Mouse (Mus musculus): ENCODE data around the gene Spata5. TPM values are rescaled to one million over a fixed set of nuclear protein-coding genes. Genes with fewer than 3 reads are reported as not detected.

Gene Spata5
- 10 to 100 TPM; 21.1 to 21.5 TPM for total RNA-seq (2021)

DNA sequence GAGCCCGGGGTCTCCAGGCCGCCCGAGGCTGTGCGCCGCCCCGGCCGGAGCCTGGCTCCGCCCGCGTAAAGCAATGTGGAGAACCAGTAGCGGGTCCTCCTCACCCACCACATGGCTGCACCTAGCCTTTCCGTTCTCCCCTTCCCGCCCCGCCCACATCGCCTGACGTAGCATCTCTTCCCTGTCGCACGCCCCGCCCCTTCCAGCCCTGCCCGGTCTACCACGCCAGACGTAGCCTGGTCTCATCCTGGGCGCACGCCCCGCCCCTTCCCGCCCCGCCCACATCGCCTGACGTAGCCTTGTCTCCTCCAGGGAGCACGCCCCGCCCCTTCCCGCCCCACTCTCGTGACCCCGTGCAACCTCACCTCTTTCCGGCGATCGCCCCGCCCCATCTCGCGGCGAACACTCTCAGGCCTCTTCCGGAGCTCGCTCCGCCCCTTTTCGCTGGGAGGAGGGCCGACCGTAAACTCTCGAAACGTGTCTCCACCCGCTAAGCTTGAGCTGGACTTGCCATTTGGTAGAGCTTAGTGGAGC is at the start of gene Spata5:
Gene Spata5, plus strand, starts transcription at position 439 of the 534 bp plus-strand sequence.
- DNase-seq (ENCODE audit: low spot score in 2 of 2), result peak; percentile 93 to 99
- intact Hi-C loops (cut with DNase I), result loop anchor here (2.0 to 10.0 kb wide), 2 partner anchors 107 to 785 kb away; partner anchors contain the start of genes Bbs12 and Cetn4

DNA sequence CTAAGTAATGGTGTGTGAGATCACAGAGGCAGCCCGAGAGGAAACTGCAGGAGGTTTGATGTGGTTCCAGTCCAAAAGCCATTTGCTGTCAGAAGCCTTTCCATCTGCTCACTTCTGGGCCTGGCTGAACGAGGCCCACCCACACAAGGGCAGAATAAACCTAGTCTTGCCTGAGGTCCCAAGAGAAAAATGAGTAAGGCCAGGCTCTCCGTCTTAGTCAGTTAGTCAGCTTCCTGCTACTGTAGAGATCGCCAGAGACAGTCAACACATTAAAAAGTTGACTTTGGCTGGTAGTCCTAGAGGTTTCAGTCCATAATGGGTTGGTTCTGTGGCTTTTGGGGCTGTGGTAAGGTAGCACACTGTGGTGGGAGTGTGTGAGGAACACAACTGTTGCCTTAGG is 49.3 kb upstream of the Spata5 start:
- no peak for DNase-seq (ENCODE audit: low spot score in 2 of 2)
- intact Hi-C loops (cut with DNase I), result no loop called here

DNA sequence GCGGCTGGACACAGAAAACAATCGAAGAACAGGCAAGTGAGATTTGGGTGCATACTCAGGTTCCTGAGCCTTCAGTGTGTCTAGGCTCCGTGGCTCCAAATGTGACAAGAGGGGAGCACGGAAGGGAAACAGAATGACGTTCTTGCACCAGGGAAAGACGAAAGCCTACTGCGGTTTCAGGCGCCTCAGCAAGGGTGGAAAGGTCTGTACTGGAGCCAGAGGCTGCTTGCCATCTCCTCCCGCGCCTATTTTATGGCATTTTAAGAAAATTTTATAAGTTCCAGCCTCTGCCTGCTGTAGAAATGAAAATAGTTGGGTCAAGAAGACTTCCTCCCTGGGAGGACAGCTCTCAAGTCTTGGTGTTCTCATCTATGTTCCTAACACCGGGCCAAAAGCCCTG is 46.0 kb upstream of the Spata5 start:
- DNase-seq (ENCODE audit: low spot score in 2 of 2), result no peak
- intact Hi-C loops (cut with DNase I), result no loop called here

GRCm38 (mm10) chr3:37377926-37378325 is 41.8 kb upstream of the Spata5 start:
- intact Hi-C loops (cut with DNase I), result no loop called here
- DNase-seq (ENCODE audit: low spot score in 2 of 2), result no peak

DNA sequence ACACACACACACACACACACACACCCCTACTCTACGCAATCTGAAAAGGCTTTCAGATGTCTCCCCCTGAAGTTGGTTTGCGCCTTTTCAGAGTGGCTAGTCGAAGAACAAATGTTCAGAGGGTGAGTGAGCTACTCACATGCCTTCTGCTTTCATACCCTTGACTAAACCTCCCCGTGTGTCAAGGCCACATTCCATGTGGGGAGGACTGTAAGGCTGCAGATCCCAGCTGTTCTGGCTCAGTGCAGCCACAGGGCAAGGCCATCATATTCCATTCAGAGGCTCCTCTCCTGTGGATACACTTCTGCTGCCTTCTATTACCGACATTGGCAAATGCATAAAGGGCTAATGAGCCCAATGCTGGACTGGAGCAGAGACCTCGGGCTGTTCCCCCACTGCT is 41.3 kb upstream of the Spata5 start:
- intact Hi-C loops (cut with DNase I), result no loop called here
- DNase-seq (ENCODE audit: low spot score in 2 of 2), result no peak

DNA sequence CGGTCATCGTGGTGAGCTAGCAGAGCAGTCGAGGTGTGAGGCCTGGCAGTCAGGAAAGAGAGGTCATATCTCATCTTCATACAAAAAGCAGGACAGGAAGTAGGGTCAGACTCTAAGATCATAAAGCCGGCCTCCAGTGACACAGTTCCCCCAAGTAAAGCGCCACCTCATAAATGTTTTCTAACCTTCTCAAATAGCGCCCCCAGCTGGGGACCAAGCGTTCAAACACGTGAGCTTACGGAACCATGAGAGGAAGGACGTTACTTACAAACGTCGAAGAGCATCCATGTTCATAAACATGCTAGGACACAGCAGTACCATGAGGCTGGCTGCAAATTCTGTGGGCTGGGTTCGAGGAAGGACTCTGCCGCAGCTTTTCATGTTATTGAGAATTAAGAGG is 40.5 kb upstream of the Spata5 start:
- DNase-seq (ENCODE audit: low spot score in 2 of 2), result no peak
- intact Hi-C loops (cut with DNase I), result no loop called here

DNA sequence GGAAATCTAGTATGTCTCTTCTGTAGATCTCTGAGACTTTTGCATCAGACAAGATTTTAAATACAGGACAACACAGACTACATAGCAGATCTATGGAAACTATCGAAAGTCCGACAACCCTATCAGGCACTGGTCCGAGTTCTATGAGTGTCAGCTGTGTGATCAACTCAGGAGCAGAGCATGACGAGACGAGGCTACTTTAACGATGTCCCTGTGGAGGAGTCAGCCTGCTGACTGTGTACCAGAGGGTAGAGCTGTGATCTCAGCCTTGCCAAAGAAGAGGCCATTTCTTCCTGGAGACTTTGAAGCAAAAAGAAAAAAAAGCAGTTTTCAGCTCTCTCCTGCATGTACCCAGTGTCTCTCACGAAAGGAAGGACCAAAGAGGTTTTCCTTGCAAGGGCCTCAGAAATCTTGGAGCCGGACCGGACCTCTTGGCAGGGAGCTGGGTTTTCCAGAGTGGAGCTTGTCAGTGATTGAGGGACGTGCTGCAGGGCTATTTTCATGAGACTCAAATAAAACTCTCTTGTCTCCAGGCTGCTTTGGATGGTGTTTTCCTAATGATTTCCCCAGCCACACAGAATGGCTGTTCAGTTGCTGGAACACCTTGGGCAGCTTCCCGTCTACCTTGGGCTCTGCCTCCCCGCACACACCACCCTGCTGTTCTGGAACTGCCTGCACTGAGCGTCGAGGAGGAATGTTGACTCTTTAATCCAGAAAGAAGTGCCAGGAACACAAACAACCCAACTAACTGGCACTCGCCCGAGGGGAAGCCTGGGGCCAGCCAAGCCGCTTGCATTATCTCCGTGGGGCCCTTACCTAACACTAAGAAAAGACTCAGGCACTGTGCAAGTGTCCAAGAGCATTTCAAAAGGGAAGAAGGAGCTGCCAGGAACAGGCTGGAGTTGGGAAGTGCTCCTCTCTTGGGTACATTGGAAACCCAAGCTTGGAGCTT is 39.5 kb upstream of the Spata5 start:
- intact Hi-C loops (cut with DNase I), result no loop called here
- DNase-seq (ENCODE audit: low spot score in 2 of 2), result peak in 1 of 2 experiments; percentile 7

- DNase-seq (ENCODE audit: low spot score in 2 of 2), result no peak
- intact Hi-C loops (cut with DNase I), result no loop called here
Measured at GRCm38 (mm10) chr3:37381457-37381856, 38.2 kb upstream of the Spata5 start.

GRCm38 (mm10) chr3:37383096-37383765 is 36.5 kb upstream of the Spata5 start:
- intact Hi-C loops (cut with DNase I), result no loop called here
- no peak for DNase-seq (ENCODE audit: low spot score in 2 of 2)

DNA sequence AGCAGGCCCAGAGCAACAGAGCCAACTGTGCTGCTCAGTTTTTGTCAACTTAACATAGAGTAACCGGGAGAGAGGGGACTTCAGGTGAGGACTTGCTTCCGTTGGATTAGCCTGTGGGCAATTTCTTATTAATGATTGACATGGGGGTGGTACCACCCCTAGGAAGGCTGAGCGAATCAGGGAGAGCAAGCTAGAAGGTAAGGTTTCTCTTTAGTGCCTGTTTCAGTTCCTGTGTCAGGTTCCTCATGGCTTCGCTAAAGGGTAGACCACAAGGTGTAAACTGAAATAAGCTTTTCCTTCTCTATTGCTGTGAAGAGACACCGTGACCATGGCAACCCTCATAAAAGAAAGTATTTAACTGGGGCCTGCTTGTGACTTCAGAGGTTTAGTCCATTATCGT is 32.4 kb upstream of the Spata5 start:
- intact Hi-C loops (cut with DNase I), result no loop called here

GRCm38 (mm10) chr3:37396930-37397608 is 22.6 kb upstream of the Spata5 start:
- intact Hi-C loops (cut with DNase I), result no loop called here
- no peak for DNase-seq (ENCODE audit: low spot score in 2 of 2)

More for the DNA sequence above, 32.4 kb upstream of the Spata5 start:
- no peak for DNase-seq (ENCODE audit: low spot score in 2 of 2)

DNA sequence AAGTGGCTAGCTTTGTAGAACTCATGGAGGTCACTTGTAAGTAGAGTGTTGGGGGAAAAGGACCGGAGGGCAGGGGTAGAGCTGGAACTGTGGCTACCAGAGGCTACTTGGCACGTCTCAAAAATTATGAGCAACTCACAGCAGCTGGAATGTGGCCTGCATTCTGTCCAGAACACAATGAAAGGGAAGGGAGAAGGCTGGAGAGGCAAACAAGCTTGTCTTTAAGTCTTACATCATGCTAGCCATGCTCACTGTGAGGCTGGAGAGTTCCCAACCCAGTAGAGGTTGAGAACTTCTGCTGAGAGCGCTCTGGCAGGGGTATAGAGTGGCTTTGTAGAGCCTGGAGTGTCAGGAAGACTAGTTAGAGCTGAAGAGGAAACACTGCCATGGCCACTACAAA is 22.1 kb upstream of the Spata5 start:
- no peak for DNase-seq (ENCODE audit: low spot score in 2 of 2)
- intact Hi-C loops (cut with DNase I), result no loop called here

DNA sequence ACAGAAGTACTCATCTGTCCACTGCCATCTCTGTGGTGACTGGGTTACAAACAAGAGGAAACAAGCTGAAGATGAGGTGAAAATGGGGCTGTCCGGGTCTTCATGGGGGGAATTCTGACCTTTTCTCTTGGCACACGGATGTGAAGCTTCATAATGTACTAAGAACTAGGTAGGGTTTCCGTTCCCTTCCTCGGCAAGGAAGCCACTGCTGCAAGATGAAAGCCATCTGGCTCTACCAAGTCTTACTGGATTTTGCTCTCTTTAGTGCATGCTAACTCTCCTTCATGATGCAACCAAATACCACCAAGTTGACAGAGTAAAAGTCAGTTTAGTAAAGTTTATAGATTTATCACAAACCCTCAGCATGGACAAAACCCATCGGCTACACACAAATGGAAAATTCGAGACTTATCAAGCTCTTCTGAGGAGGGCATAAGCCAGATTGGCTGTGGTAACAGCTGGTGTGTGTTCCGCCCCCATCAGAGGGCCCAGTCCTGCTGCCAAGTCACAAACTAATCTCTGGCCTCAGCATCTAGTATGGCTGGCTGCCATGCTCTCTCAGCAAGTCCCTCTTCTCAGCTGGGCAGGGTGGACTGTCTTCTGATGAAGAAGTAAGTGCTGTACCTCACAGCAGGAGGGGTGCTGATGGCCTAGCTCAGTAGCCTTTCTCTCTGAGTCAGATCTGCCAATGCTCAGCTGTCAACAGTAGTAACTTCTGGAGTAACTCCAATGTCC is 20.9 kb upstream of the Spata5 start:
- DNase-seq (ENCODE audit: low spot score in 2 of 2), result no peak
- intact Hi-C loops (cut with DNase I), result no loop called here

GRCm38 (mm10) chr3:37401729-37402610 is 17.7 kb upstream of the Spata5 start:
- intact Hi-C loops (cut with DNase I), result no loop called here
- no peak for DNase-seq (ENCODE audit: low spot score in 2 of 2)

DNA sequence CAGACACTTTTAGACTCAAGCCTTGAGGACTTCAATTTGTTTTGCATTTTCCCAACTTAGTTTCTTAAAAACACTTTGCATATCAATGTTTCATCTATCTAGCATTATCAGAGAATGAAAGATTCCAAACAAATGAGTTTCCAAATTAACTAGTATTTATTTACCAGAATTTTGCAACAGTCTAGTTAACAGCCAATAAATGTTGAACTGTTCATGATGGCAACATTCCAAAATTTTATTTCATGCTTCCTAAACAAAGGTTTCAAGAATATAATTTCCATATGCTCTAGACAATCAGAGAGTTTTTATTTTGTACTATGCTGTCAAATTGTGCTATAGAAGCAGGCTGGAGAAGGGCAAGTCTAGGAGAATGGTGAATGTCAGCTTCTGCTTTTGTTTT is 12.1 kb upstream of the Spata5 start:
- DNase-seq (ENCODE audit: low spot score in 2 of 2), result no peak
- intact Hi-C loops (cut with DNase I), result no loop called here

DNA sequence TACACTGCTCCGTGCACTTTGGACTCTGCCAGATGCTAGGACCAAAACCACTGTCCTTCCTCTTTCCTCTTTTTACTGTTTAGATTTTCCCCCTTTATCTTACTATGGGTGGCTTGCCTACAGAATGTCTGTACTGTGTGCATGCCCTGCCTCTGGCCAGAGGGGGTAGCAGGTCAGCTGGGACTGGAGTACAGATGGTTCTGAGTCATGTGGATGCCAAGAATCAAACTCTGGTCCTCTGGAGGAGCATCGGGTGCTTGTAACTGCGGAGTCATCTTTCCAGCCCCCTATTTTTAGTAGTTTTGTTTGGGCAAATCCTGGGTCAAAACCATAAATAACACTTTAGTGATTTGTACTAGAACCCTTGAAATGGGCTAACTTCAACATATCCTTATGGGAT is 6.2 kb upstream of the Spata5 start:
- intact Hi-C loops (cut with DNase I), result loop anchor here (5.0 to 10.0 kb wide), 2 partner anchors 71 to 779 kb away; no protein-coding TSS in a partner anchor
- no peak for DNase-seq (ENCODE audit: low spot score in 2 of 2)

- intact Hi-C loops (cut with DNase I), result loop anchor here (1.0 to 10.0 kb wide), 3 partner anchors 72 to 780 kb away; no protein-coding TSS in a partner anchor
- peak; percentile 83 to 90 for DNase-seq (ENCODE audit: low spot score in 2 of 2)
Measured at GRCm38 (mm10) chr3:37414413-37414960, 5.2 kb upstream of the Spata5 start.

DNA sequence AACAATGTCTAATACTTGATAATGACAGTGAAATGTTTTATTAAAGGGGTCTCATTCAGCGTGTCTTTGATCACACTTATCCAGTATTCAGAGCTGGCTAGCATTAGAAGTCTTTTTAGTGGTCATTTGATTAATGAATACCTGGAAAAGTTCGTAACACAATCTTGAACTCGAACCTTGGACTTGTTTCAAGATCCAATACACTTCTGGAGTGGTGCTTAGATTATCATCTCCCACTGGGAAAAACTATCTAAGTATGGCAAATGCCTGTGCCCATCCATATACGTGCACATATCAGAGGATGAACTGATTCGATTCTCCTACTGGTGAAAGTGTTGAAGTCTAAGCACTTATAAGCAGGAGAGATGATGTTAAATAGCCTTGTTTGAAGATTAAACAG is 1.4 kb upstream of the Spata5 start:
- intact Hi-C loops (cut with DNase I), result loop anchor here (2.0 to 10.0 kb wide), 2 partner anchors 106 to 784 kb away; partner anchors contain the start of genes Bbs12 and Cetn4
- DNase-seq (ENCODE audit: low spot score in 2 of 2), result no peak

All from left cerebral cortex, postnatal 25 days (tissue).